Mouse (Mus musculus) liver, embryonic 16.5 days (tissue): ENCODE data around the gene Commd1. TPM values are rescaled to one million over a fixed set of nuclear protein-coding genes. Genes with fewer than 3 reads are reported as not detected.
A peak's percentile ranks its signal among the peaks of the same experiment; 100 is the strongest.

ENCODE experiments used
- ATAC-seq: fragments of 200-750 bp; cut with Nextera tagmentation; 2 replicates; pipeline ENCODE4 v1.8.0; 2017; ENCODE audit warnings: low read depth, mild to moderate bottlenecking, moderate number of reproducible peaks, moderate library complexity
- H3K27ac ChIP-seq: fragments of 300-500 bp; sonication (generic); 2 replicates; pipeline ENCODE4 v1.5.1; 2014; ENCODE audit warnings: mild to moderate bottlenecking, low read length
- H3K27me3 ChIP-seq: fragments of 300-500 bp; sonication (generic); 2 replicates; pipeline ENCODE4 v1.6.1; 2014; ENCODE audit warnings: low read depth, low read length, mixed read lengths; ENCODE audit not compliant: control insufficient read depth, insufficient read depth
- H3K36me3 ChIP-seq: fragments of 300-500 bp; sonication (generic); 2 replicates; pipeline ENCODE4 v1.6.1; 2014; ENCODE audit warnings: mild to moderate bottlenecking; ENCODE audit not compliant: control insufficient read depth, insufficient read depth
- H3K4me1 ChIP-seq: fragments of 300-500 bp; sonication (generic); 2 replicates; pipeline ENCODE4 v1.6.1; 2014; ENCODE audit warnings: low read depth, low read length, mixed read lengths; ENCODE audit not compliant: control insufficient read depth
- H3K4me2 ChIP-seq: fragments of 300-500 bp; sonication (generic); 2 replicates; pipeline ENCODE4 v1.6.1; 2014; ENCODE audit warnings: low read depth, low read length, mixed read lengths
- H3K4me3 ChIP-seq: fragments of 300-500 bp; sonication (generic); 2 replicates; pipeline ENCODE4 v1.5.1; 2014; ENCODE audit warnings: low read depth, mild to moderate bottlenecking, low read length
- H3K9ac ChIP-seq: fragments of 300-500 bp; sonication (generic); 2 replicates; pipeline ENCODE4 v1.6.1; 2014; ENCODE audit warnings: low read depth, low read length
- H3K9me3 ChIP-seq: fragments of 300-500 bp; sonication (generic); replicated peaks from 2 replicates; pipeline ENCODE4 v1.6.1; 2016; ENCODE audit warnings: low read length; ENCODE audit not compliant: control insufficient read depth
- WGBS: fragments of 180-500 bp; shearing (Covaris S2); extraction: QIAGEN DNeasy Blood & Tissue Kit; methylation state at CpG from one replicate; pipeline ENCODE4 v1.1.7; 2014; ENCODE audit not compliant: insufficient replicate concordance; 5-methylcytosine and 5-hydroxymethylcytosine counted together
- polyA plus RNA-seq: library from polyadenylated mRNA; unstranded; fragments of >200 nt; fragmentation: Nextera tagmentation; extraction: Ambion mirVana; gene quantifications from 2 replicates; pipeline ENCODE4 v1.2.1, GENCODE M21; 2015

Gene Commd1
- polyA plus RNA-seq, 1 experiment from 2014 or later = 165 TPM

DNA sequence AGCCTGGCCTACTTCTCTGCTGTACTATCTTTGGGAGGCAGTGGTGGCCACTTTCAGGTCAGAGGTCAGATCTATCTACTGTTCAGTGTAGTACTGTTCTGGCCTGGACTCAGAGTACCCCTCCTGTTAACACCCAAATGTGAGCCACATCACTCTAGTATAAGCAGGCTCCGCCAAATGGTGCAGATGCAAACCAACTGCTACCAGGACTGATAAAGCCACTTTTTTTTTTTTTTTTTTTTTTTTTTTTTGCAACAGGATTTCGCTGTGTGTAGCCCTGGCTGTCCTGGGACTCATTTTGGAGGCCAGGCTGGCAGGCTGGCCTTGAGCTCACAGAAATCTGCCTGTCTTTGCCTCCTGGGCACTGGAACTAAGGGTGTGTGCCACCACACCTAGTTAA lies 43.2 kb downstream of the Commd1 start:
- Histone ChIP-seq H3K4me3 (no peak overlapping the region), H3K9me3 (no peaks in the 10 kb centered on the region), H3K9ac (no peak overlapping the region), H3K4me2 (no peak overlapping the region), H3K36me3 (no peaks in the 10 kb centered on the region), H3K27me3 (no peaks in the 10 kb centered on the region), H3K4me1 (no peaks in the 10 kb centered on the region), H3K27ac (no peak overlapping the region)
- WGBS = 38% methylated on average over 2 of the region's 2 CpGs
- no peak for ATAC-seq

DNA sequence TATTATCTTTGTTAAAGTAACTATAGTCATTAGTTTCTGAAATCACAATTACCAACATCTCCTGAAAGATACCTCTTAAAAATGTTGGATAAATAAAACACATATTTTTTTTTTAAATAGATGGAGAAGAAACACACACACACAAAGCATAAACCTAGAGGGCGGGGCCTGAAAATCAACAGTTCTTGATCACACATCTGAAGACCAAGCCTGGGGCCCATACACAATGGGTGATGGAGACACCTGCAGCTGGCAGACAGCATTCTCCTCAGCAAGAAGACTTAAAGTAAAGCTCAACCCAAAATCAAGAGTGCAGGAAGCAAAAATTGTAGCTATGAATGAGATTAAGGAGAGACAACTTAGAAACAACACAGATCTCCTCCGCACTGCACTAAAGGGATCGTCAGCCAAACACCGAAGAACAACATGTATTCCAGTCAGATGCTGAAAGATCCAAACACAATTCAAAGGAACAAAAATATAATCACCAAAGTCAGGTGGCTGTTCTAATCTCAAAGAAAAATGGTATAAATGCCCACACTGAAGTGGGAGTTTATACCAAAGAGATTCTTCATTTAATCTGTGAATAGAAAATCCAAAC lies 44.4 kb downstream of the Commd1 start:
- ATAC-seq = no peak
- H3K4me3 ChIP-seq = no peak overlapping the region
- H3K9me3 ChIP-seq = no peaks in the 10 kb centered on the region

DNA sequence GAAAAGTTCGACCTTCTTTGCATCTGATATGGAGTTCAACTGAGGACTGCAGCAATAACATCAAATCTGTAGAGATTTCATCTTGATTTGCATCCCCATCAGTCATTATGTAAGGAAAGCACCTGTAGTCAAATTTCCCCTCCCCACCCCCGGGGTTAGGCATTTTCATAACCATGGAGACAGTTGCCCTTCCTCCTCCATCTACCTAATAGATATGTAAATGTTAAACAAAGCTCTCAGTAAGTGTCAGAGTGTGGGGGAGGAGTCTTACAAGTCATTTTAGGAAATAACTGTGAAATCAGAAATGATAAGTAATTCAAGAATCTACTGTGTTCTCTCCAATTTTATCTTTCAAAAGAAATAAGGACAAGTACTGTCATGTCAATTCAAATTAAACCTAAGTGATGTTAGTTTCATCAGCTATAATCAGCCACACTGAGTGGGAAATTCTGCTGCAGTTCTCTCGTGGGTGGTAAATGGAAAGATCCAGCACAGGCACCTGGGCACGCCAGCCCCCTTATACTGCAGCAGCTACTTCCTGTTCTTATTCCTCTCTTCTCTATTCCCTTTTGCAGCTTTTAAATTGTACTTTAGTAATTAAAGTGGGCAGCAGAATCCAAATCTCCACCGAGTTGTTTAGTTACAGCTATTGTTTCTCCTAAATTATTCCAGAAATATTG lies 45.6 kb downstream of the Commd1 start:
- Histone ChIP-seq H3K27ac (no peak overlapping the region), H3K36me3 (no peaks in the 10 kb centered on the region), H3K9me3 (no peaks in the 10 kb centered on the region), H3K27me3 (no peaks in the 10 kb centered on the region), H3K4me2 (no peak overlapping the region), H3K4me1 (peaks cover 10% of the 10 kb centered on the region), H3K4me3 (no peak overlapping the region), H3K9ac (no peak overlapping the region)
- no peak for ATAC-seq
- WGBS = 38% methylated on average over 5 of the region's 5 CpGs

More for the DNA sequence above, 44.4 kb downstream of the Commd1 start:
- no peak overlapping the region for H3K9ac ChIP-seq
- WGBS = 87% methylated on average over 4 of the region's 4 CpGs
- no peak overlapping the region for H3K4me2 ChIP-seq
- no peak overlapping the region for H3K27ac ChIP-seq
- H3K36me3 ChIP-seq = no peaks in the 10 kb centered on the region
- H3K27me3 ChIP-seq = no peaks in the 10 kb centered on the region
- peaks cover 2% of the 10 kb centered on the region for H3K4me1 ChIP-seq

DNA sequence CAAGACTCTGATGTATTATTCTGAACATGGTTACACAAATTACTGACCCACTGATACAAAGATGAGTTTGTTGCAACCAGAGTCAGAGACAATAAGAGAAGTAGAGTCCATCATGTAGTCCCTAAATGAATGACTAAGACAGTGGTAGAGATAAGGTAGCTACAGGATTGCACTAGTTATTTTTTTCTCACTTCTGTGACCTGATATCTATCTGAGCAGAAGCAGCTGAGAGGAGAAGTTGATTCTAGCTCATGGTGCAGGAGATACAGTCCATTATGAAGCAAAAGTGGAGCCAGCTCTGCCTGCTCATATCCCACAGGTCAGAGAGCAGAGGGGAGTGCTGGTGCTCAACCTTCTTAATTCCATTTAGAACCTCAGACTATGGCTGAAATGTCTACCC lies 50.0 kb downstream of the Commd1 start:
- H3K36me3 ChIP-seq = no peaks in the 10 kb centered on the region
- H3K4me2 ChIP-seq = no peak overlapping the region
- H3K9me3 ChIP-seq = no peaks in the 10 kb centered on the region
- H3K4me1 ChIP-seq = peaks cover 10% of the 10 kb centered on the region
- no peak overlapping the region for H3K9ac ChIP-seq
- no peak overlapping the region for H3K27ac ChIP-seq
- no peaks in the 10 kb centered on the region for H3K27me3 ChIP-seq
- 0 out of 2 replicates have a peak, but pooled peaks have one; percentile 19 for ATAC-seq
- no peak overlapping the region for H3K4me3 ChIP-seq

DNA sequence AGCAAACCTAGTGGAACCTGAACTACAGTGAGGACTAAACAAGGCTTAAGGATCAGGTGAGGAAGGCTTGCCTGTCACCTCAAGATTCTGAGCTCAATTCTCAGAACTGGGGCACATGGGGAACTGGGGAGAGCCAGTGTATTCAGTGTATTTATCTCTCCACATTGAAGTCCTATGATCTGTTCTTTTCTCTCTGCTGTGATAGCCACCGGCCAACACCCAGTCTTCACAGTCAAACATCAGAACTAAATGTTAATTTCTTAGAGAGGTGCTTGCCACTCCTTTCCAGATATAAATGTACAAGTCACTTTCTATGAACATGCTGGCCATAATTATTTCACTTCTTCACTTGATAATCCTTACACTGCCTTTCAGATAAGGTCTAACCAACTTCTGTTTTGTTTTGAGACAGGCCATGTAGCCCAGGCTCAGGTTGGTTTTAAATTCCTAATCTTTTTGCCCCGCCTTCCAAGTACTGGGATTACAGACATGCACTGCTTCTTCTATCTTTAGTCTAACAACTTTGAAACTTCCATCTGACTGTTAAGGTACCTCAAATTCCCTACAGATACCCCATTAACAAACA lies 50.8 kb downstream of the Commd1 start:
- no peak for ATAC-seq
- peaks cover 10% of the 10 kb centered on the region for H3K4me1 ChIP-seq

DNA sequence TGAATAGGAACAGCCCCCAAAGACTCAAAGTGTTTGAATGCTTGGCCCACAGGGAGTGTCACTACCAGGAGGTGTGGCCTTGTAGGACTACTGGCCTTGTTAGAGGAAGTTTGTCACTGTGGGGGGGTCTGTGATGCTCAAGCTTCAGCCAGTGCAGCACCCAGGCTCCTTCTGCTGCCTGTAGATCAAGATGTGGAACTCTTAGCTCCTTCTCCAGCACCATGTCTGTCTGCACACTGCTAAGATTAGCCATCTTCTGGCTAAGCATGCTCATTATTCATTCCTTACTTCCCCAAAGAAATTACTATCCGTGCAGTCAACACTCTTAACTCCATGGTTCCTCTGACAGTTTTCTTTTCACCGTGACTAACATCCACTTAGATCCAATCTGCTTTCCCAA lies 52.1 kb downstream of the Commd1 start:
- Histone ChIP-seq H3K4me3 (no peak overlapping the region), H3K4me2 (no peak overlapping the region), H3K27ac (no peak overlapping the region), H3K27me3 (no peaks in the 10 kb centered on the region), H3K36me3 (no peaks in the 10 kb centered on the region), H3K9me3 (no peaks in the 10 kb centered on the region), H3K4me1 (peaks cover 10% of the 10 kb centered on the region), H3K9ac (no peak overlapping the region)
- no peak for ATAC-seq
- WGBS = 41% methylated on average over 2 of the region's 2 CpGs

More for the DNA sequence above, 50.8 kb downstream of the Commd1 start:
- Histone ChIP-seq H3K4me3 (no peak overlapping the region), H3K36me3 (no peaks in the 10 kb centered on the region), H3K4me2 (no peak overlapping the region), H3K9ac (no peak overlapping the region), H3K27me3 (no peaks in the 10 kb centered on the region), H3K9me3 (no peaks in the 10 kb centered on the region), H3K27ac (no peak overlapping the region)
- WGBS = 47% methylated on average over 2 of the region's 2 CpGs

DNA sequence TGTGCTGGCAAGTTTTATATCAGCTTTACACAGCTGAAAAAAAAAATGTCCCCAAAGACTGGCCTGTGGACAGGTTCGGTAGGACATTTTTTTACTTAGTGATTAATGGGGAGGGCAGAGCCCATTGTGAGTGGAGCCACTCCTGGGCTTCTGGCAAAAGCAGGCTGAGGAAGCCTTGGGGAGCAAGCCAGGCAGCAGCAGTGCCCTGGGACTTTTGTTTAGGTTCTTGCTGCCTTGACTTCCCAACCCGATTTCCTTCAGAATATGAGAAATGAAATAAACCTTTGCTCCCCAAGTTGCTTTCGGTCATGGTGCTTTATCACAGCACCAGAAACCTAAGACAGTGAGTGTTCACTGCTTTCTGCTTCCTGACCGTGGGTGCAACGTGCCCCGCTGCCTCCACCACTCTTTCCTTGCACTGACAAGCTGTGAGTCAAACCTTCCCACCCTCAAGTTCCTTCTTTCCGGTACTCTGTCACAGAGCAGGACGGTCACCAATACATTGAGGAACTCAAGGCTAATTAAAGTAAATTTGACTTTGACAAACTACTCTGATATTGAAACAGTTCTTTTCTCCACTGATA lies 53.5 kb downstream of the Commd1 start:
- Histone ChIP-seq H3K27ac (no peak overlapping the region), H3K36me3 (no peaks in the 10 kb centered on the region), H3K4me1 (peaks cover 10% of the 10 kb centered on the region), H3K9ac (no peak overlapping the region), H3K4me3 (no peak overlapping the region), H3K4me2 (no peak overlapping the region), H3K27me3 (no peaks in the 10 kb centered on the region), H3K9me3 (no peaks in the 10 kb centered on the region)
- ATAC-seq = no peak
- WGBS = 25% methylated on average over 8 of the region's 8 CpGs

DNA sequence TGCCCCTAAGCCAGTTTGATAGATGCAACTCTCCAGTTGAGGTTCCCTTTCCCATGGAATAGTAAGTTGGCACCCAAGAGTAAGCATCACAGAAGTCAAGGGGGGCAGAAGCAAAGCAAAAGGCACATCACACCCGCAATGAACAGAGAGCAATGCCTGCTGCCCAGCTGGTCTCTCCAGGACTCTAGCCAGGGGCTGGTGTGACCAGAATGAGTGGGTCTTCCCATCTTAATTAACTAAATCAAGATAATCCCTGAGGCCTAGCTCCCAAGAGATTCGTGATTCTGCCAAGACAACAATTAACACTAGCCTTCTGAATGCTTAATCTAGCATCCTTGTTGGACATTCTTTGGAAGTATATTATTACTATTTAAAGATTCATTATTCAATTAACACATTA lies 58.6 kb downstream of the Commd1 start:
- Histone ChIP-seq H3K36me3 (no peaks in the 10 kb centered on the region), H3K4me2 (no peak overlapping the region), H3K4me3 (no peak overlapping the region), H3K27me3 (no peaks in the 10 kb centered on the region), H3K9ac (no peak overlapping the region), H3K4me1 (no peaks in the 10 kb centered on the region; the same call in 1 of the 2 replicates), H3K9me3 (no peaks in the 10 kb centered on the region), H3K27ac (no peak overlapping the region)
- no peak for ATAC-seq
- 60% methylated on average over 2 of the region's 2 CpGs for WGBS

DNA sequence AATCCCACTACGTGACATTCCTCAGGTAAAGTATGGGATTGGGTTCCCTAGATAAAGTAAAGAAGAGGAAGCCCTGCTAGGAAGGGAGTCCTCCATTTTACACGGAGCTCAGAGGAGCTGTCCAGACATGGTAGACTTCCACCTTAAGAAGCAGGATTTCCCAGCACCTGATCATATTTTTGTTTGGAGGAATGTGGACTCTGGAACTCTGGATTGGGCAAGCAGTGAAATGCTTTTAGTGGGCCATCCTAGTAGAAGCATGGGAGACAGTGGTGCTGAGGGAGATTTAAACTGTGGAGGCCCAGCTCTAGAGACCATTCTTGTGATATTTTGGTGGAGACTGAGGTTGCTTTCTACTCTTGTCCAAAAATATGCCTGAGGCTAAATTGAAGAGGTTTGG lies 59.6 kb downstream of the Commd1 start:
- Histone ChIP-seq H3K27me3 (no peaks in the 10 kb centered on the region), H3K4me1 (no peaks in the 10 kb centered on the region; the same call in 1 of the 2 replicates), H3K4me2 (no peak overlapping the region), H3K27ac (no peak overlapping the region), H3K9ac (no peak overlapping the region), H3K36me3 (no peaks in the 10 kb centered on the region), H3K4me3 (no peak overlapping the region), H3K9me3 (no peaks in the 10 kb centered on the region)
- WGBS = 45% methylated on average over 2 of the region's 2 CpGs
- ATAC-seq = no peak
